Mouse (Mus musculus) forelimb bud, embryonic 11.5 days (tissue): ENCODE measurements at regions not wholly inside any gene's neighbourhood (a gene's known extent, or its start where the extent isn't known, plus 50 kb on each side); places are given as distances from the start of the nearest gene placed in this dataset.
A peak's percentile ranks its signal among the peaks of the same experiment; 100 is the strongest.

Source experiments
- DNase-seq: peaks from one replicate; pipeline ENCODE4 v3.0.0-alpha.2; 2012; ENCODE audit warnings: low read depth, low spot score

- no peak for DNase-seq
Observed at GRCm38 (mm10) chr12:95558706-95559406, 133.2 kb upstream of the Flrt2 start.

- no peak for DNase-seq
Observed at GRCm38 (mm10) chr12:95563431-95563830, 128.6 kb upstream of the Flrt2 start.

- no peak for DNase-seq
Observed at GRCm38 (mm10) chr12:95576772-95577171, 115.3 kb upstream of the Flrt2 start.

- no peak for DNase-seq
Observed at GRCm38 (mm10) chr12:95589011-95589410, 103.0 kb upstream of the Flrt2 start.

- DNase-seq = no peak
Observed at GRCm38 (mm10) chr12:95619281-95619680, 72.7 kb upstream of the Flrt2 start.

- DNase-seq = no peak
Observed at GRCm38 (mm10) chr12:95631029-95631428, 61.0 kb upstream of the Flrt2 start.

GRCm38 (mm10) chr12:95636647-95637046, 55.4 kb upstream of the Flrt2 start:
- DNase-seq = peak; percentile 32

- DNase-seq = no peak
Observed at GRCm38 (mm10) chr12:95639892-95640291, 52.1 kb upstream of the Flrt2 start.

- no peak for DNase-seq
Observed at GRCm38 (mm10) chr12:95641628-95642027, 50.4 kb upstream of the Flrt2 start.
